Mouse (Mus musculus): ENCODE data around the gene Gstm5.

The Gstm5 gene

GRCm38 (mm10) chr3:107929731-107930130, 34.1 kb downstream of the Gstm5 start:
- in situ Hi-C loops (cut with MboI, MseI) = no loop called here

DNA sequence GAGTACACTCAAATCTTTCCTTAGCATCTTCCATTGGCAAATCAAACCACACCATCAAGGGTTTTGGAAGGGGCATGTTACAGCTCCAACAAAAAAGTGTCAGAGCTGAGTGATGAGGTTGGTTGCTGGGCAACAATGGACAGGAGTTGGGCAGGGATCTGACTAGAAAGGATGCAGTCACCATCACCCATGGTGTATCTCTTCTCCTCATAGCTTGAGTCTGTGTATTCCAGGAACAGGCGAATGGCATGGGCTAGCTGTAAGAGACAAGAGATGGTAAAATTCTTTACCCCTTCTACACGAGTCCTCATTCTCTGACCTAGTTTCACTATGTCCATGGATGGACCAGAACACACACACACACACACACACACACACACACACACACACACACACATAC, 35.5 kb downstream of the Gstm5 start:
- in situ Hi-C loops (cut with MboI, MseI) = no loop called here

GRCm38 (mm10) chr3:107931670-107932069, 36.0 kb downstream of the Gstm5 start, which contains the start of gene Gstm7:
Gene Gstm7 (minus strand): TSS chr3:107931817.
- in situ Hi-C loops (cut with MboI, MseI) = no loop called here

DNA sequence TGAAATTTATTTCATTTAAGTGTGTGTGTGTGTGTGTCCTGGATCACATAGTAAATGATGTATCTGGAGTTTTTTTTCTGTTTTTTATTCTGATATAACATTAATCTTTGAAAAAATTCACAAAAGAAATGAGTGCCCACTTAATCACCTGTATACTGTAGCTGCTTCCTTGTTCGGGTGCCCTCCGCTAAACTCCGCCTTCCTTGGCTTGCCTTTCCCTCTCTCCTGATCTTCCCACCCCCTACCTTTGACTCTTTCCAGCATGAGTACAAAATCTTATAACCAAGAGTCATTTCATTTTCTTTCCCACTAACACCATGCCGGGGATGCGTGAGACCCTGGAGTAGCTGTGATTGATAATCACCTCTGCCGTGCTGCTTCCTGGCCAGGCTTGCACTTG, 36.5 kb downstream of the Gstm5 start:
- in situ Hi-C loops (cut with MboI, MseI) = no loop called here

DNA sequence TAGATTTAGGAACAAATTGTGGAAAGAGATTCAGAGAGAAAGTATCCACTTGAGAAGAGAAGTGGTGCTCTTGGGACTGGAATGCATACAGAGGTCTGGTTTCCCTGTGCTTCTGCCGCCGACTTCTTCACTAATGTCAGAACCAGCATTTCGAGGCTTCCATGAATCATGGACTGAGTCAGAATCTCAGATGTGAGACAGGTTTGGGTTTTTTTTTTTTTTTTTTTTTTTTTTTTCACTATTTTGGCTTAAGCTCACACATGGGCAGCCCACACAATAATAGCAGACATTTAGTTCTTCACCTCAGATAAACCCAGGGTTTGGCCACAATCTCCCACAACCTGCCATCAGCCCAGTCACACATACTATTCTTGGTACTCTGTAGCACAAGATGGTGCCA, 39.6 kb downstream of the Gstm5 start:
- in situ Hi-C loops (cut with MboI, MseI) = no loop called here

- in situ Hi-C loops (cut with MboI, MseI) = no loop called here
Observed at GRCm38 (mm10) chr3:107935888-107936287, 40.3 kb downstream of the Gstm5 start.

DNA sequence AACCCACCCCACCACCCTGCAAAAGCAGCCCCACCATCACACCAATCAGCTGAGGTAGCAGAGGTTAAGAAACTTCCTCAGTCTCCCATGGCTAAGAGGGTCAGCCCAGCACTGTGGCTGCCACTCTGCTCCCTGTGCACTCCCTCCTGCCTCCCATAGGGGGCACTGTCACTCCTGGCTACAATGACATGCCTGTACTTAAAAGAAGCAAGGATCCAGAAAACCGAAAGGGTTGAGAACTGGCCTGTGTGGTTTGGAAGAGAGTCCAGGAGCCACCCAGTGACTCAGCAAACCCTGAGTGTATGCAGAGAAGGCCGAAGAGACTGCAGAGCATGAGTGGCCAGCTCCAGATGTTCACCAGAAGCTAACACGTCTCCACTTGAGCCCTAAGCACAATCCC, 43.8 kb downstream of the Gstm5 start:
- in situ Hi-C loops (cut with MboI, MseI) = no loop called here

DNA sequence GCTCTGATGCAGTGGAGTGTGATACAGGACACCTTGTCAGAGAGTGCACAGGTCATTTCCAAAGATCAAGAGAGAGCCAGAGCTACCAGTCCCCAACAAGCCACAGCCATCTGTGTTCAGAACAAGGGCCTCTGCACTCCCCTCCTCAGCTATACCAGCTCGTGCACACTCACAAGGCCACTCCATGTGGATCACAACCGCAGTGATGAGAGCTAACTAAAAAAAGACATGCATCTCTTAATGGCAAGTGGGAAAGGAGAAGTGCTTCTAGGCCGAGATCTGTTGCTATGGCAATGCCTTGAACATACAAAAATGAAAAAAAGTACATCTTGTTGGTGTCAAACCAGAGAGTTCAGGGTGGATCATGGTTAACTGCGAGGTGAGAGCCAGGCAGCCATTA, 44.2 kb downstream of the Gstm5 start:
- in situ Hi-C loops (cut with MboI, MseI) = loop anchor here in 1 of 2 experiments (5.0 to 10.0 kb wide), 2 partner anchors 72 to 215 kb away; partner anchors contain the start of gene Gpr61

GRCm38 (mm10) chr3:107940524-107940923, 44.9 kb downstream of the Gstm5 start:
- in situ Hi-C loops (cut with MboI, MseI) = loop anchor here in 1 of 2 experiments (5.0 to 10.0 kb wide), 2 partner anchors 72 to 214 kb away; partner anchors contain the start of gene Gpr61

DNA sequence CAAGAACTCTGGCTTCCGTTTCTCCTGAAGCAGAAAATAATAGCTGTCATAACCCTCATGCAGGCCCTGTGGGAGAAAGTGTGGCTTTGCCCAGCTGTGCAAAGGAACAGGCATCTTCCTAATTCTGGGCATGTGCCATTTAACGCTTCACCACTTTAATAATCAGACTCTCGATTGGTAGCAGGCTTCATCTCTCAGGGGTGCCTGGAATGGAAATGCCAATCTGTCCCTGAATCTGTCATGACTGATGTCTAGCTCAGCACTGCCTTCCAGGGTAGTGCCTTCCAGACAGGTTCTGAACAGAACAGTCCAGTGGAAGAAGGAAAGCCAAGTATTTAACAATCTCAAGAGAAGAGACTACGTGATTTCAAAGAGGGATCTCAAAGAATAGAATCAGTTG, 45.6 kb downstream of the Gstm5 start:
- in situ Hi-C loops (cut with MboI, MseI) = loop anchor here in 1 of 2 experiments (5.0 to 10.0 kb wide), 2 partner anchors 71 to 214 kb away; partner anchors contain the start of gene Gpr61

DNA sequence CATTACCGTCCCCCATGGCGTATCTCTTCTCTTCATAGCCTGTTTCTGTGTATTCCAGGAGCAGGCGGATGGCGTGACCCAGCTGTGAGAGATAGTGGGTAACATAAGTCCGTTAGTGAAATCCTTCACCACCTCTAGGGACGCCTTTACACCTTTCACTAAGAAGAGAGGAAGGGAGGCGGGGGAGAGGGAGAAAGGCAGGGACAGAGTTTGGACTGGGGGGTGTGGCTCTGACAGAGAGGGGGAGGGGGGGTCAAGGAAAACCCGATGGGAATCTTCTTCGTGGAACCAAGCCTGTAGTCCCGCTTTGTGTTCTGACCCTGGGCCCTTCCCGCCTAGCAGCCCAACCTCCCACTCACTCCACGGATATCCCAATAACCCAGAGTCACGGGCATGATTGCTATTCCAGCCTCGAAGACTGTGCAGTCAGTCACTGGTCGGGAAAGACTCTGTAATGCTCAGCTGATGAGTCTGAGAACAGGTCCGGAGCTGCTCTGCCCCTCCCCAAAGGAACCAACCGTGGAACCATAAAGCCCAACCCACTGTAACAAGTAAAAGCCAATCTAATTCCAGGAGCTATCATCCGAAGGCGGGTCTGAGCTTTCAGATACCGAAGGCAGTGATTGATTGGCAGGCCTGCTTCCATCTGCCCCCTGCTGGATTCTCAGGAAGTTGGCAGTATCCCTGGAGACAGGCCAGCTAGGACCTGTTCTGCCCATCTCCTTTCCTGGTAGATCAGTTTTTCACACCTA, 47.8 kb downstream of the Gstm5 start, which contains the start of gene Gstm6:
Gstm6 (minus strand) TSS at position 511 of the 752 bp plus-strand sequence.
- in situ Hi-C loops (cut with MboI, MseI) = loop anchor here in 1 of 2 experiments (5.0 to 10.0 kb wide), 2 partner anchors 69 to 211 kb away; partner anchors contain the start of gene Gpr61

DNA sequence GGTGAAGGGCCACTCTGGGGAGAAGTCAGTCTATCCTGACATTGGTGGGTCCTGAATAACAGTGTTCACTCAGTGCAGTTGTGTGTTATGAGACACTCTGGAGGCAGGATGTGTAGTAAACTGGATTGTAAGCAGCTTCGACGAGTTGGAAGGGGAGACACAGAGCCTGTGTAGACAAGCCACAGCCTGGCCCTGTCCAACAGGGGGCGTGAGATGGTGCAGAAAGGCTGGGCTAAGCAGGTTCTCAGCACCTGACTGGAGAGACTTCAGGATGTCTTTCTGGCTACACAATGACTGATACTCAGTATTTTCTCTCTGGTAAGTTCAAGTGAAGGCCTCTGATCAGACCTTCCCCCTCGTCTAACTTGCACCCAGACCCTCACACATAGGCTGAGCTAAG, 50.1 kb downstream of the Gstm5 start:
- in situ Hi-C loops (cut with MboI, MseI) = loop anchor here in 1 of 2 experiments (10.0 kb wide), 1 partner anchor 209 kb away; the partner anchor contains the start of gene Gpr61
